Comparison of ENCODE assay signal across 12 mouse cellular contexts in genomic region chr3:103772846-103773245, GRCm38 (mm10). TPM values are rescaled to one million over a fixed set of nuclear protein-coding genes. Genes with fewer than 3 reads are reported as not detected.
DNase-seq lines count a peak whose midpoint lies in the region; ATAC-seq lines count a peak whose summit lies in the region.
"Had no signal": no experiment of that assay in that cellular context is flagged by ENCODE, and none has a peak within 500 bp of the region (broad histone marks: within the 10 kb centered on the region; RNA-seq: fewer than 3 reads in every experiment).

No protein-coding gene starts in this region.

- no peak overlapping the region for H3K9ac ChIP-seq in kidney, embryonic 15.5 days

- H3K4me3 ChIP-seq in kidney, embryonic 15.5 days (replicated peaks): no peak overlapping the region
- H3K4me3 ChIP-seq: erythroblast, embryonic 14.5 days; hindbrain, embryonic 10.5 days had no signal

- 46% methylated on average over 4 of the region's 4 CpGs for WGBS in kidney, embryonic 15.5 days

- no peak overlapping the region for H3K4me2 ChIP-seq in kidney, embryonic 15.5 days

- H3K9me3 ChIP-seq in kidney, embryonic 15.5 days (replicated peaks): no peaks in the 10 kb centered on the region
- H3K9me3 ChIP-seq: hindbrain, embryonic 10.5 days had no signal

- H3K4me1 ChIP-seq in kidney, embryonic 15.5 days: peaks cover 29% of the 10 kb centered on the region
- H3K4me1 ChIP-seq: hindbrain, embryonic 10.5 days had no signal

- peak overlapping the region; percentile 56; the same call in 1 of the 2 replicates for H3K27ac ChIP-seq in kidney, embryonic 15.5 days
- H3K27ac ChIP-seq: hindbrain, embryonic 10.5 days had no signal

- DNase-seq in heart, adult 18-20 months: peak; percentile 41 to 45
- no peak for DNase-seq in heart, adult 8-10 months (ENCODE audit: low spot score)
- DNase-seq in thymus, postnatal 4 days: peak; percentile 36
- DNase-seq in thymus, postnatal 10 days (ENCODE audit: low spot score in 2 of 2): no peak
- DNase-seq in urinary bladder, postnatal 4 days (ENCODE audit: low spot score in 2 of 2): no peak
- DNase-seq in adrenal gland, postnatal 25 days: no peak
- DNase-seq: layer of hippocampus, postnatal 36 days; lung, postnatal 14 days had no signal

- H3K27me3 ChIP-seq in kidney, embryonic 15.5 days: no peaks in the 10 kb centered on the region

- H3K36me3 ChIP-seq in kidney, embryonic 15.5 days: peaks cover 48% of the 10 kb centered on the region

- no peak for ATAC-seq in kidney, embryonic 15.5 days (replicated peaks; ENCODE audit: low FRiP score)
- ATAC-seq in erythroid progenitor cell, adult 5-6 weeks (replicated peaks; ENCODE audit: low FRiP score, poor library complexity, severe bottlenecking): no peak

RNA-seq across cellular contexts. Expression of gene Hipk1, which starts 18.5 kb away (rescaled TPM):
- 100 to 1,000 TPM in 1 of 2 experiments, 10 to 100 TPM in 1; 87.7 to 124 TPM for total RNA-seq in heart, adult 18-20 months (2021)
- 100 to 1,000 TPM in 1 of 4 experiments, 10 to 100 TPM in 3; 83.0 to 105 (median 93.9) TPM for total RNA-seq in heart, adult 8-10 months (2022)
- 10.6 and 11.0 TPM in 2 replicates for polyA plus RNA-seq in kidney, embryonic 15.5 days (2015; fragmentation: Nextera tagmentation; extraction: Ambion mirVana)
- total RNA-seq in erythroid progenitor cell, adult 5-6 weeks (2015; ENCODE audit: low replicate concordance): 303 and 379 TPM in 2 replicates
- 286 and 299 TPM in 2 replicates for total RNA-seq in erythroid progenitor cell, adult 5-6 weeks (2017; ENCODE audit: low replicate concordance)
- total RNA-seq in adrenal gland, postnatal 25 days (2021): 135 and 139 TPM in 2 replicates

RNA-seq across cellular contexts. Expression of gene Gm10964, which starts 33.7 kb away (rescaled TPM):
- total RNA-seq in heart, adult 18-20 months (2021): not detected
- not detected for total RNA-seq in heart, adult 8-10 months (2022)
- not detected in 2 replicates for polyA plus RNA-seq in kidney, embryonic 15.5 days (2015; fragmentation: Nextera tagmentation; extraction: Ambion mirVana)
- total RNA-seq in erythroid progenitor cell, adult 5-6 weeks (2015; ENCODE audit: low replicate concordance): not detected in 2 replicates
- total RNA-seq in erythroid progenitor cell, adult 5-6 weeks (2017; ENCODE audit: low replicate concordance): not detected in 2 replicates
- total RNA-seq in adrenal gland, postnatal 25 days (2021): not detected in 2 replicates
- total RNA-seq: layer of hippocampus, postnatal 36 days had no signal
- polyA plus RNA-seq: erythroblast, embryonic 14.5 days; hindbrain, embryonic 10.5 days had no signal

RNA-seq across cellular contexts. Expression of gene Olfml3, which starts 35.0 kb away (rescaled TPM):
- 1 to 10 TPM; 4.3 to 5.3 TPM for total RNA-seq in heart, adult 18-20 months (2021)
- 1 to 10 TPM; 4.4 to 5.2 (median 5.0) TPM for total RNA-seq in heart, adult 8-10 months (2022)
- polyA plus RNA-seq in kidney, embryonic 15.5 days (2015; fragmentation: Nextera tagmentation; extraction: Ambion mirVana): 53.2 and 59.6 TPM in 2 replicates
- total RNA-seq in erythroid progenitor cell, adult 5-6 weeks (2015; ENCODE audit: low replicate concordance): 1.4 and 1.7 TPM in 2 replicates
- total RNA-seq in erythroid progenitor cell, adult 5-6 weeks (2017; ENCODE audit: low replicate concordance): 0.64 and 0.91 TPM in 2 replicates
- total RNA-seq in adrenal gland, postnatal 25 days (2021): 6.9 and 9.0 TPM in 2 replicates

RNA-seq across cellular contexts. Expression of gene Dclre1b, which starts 36.4 kb away (rescaled TPM):
- total RNA-seq in heart, adult 18-20 months (2021): 10 to 100 TPM in 1 of 2 experiments, 1 to 10 TPM in 1; 7.7 to 10.8 TPM
- total RNA-seq in heart, adult 8-10 months (2022): 1 to 10 TPM; 5.3 to 9.6 (median 7.2) TPM
- 25.1 and 28.3 TPM in 2 replicates for polyA plus RNA-seq in kidney, embryonic 15.5 days (2015; fragmentation: Nextera tagmentation; extraction: Ambion mirVana)
- total RNA-seq in erythroid progenitor cell, adult 5-6 weeks (2015; ENCODE audit: low replicate concordance): 14.3 and 22.0 TPM in 2 replicates
- 13.4 and 23.0 TPM in 2 replicates for total RNA-seq in erythroid progenitor cell, adult 5-6 weeks (2017; ENCODE audit: low replicate concordance)
- 11.3 and 13.4 TPM in 2 replicates for total RNA-seq in adrenal gland, postnatal 25 days (2021)

RNA-seq across cellular contexts. Expression of gene Ap4b1, which starts 36.5 kb away (rescaled TPM):
- total RNA-seq in heart, adult 18-20 months (2021): 10 to 100 TPM; 15.2 to 16.1 TPM
- total RNA-seq in heart, adult 8-10 months (2022): 10 to 100 TPM; 14.0 to 16.6 (median 15.9) TPM
- polyA plus RNA-seq in kidney, embryonic 15.5 days (2015; fragmentation: Nextera tagmentation; extraction: Ambion mirVana): 18.9 and 19.6 TPM in 2 replicates
- 31.4 and 43.6 TPM in 2 replicates for total RNA-seq in erythroid progenitor cell, adult 5-6 weeks (2015; ENCODE audit: low replicate concordance)
- 36.1 and 43.8 TPM in 2 replicates for total RNA-seq in erythroid progenitor cell, adult 5-6 weeks (2017; ENCODE audit: low replicate concordance)
- 19.6 and 23.5 TPM in 2 replicates for total RNA-seq in adrenal gland, postnatal 25 days (2021)

Comparison
In these comparisons a context has a peak if more than half of its experiments do, and no peak if none do; other contexts are left out.
1. DNase-seq: peak in heart, adult 18-20 months (2 of 2) and thymus, postnatal 4 days (single experiment); none in heart, adult 8-10 months (single experiment), thymus, postnatal 10 days (0 of 2), urinary bladder, postnatal 4 days (0 of 2) and adrenal gland, postnatal 25 days (single experiment).